Mouse (Mus musculus) small intestine, adult 2 months (tissue): ENCODE measurements around the gene Dpep3.

Experiments used
- CTCF ChIP-seq: fragments of 200-500 bp; IDR thresholded peaks from 2 replicates; pipeline ENCODE4 v1.5.1; 2012; ENCODE audit warnings: low read depth, mild to moderate bottlenecking, control low read depth, inconsistent platforms, low read length, moderate library complexity, mixed read lengths; ENCODE audit not compliant: insufficient replicate concordance, insufficient read length; ENCODE audit errors: extremely low read depth
- POLR2A ChIP-seq: fragments of 200-500 bp; IDR thresholded peaks from 2 replicates; pipeline ENCODE4 v1.6.1; 2012; ENCODE audit warnings: low read depth, mild to moderate bottlenecking, control low read depth, inconsistent platforms, low read length, moderate library complexity

DNA sequence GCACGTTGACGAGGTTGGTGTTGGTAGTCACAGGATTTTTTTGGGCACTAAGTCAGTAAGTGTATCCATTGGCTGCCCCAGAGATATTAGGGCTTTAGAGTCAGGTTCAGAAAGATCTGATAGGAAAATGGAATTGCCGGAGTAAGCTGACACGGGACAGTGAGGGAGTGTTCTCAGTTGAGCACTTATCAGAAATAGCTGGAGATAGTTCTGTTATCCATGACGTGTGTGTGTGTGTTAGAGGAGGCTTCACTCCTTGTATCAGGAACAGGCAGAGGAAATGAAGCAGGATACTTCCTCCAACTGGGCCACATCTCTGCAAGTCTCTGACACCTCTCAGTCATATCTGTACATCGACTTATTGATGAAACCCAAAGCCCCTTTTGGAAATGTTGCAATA lies 37.1 kb upstream of the Dpep3 start:
- TF ChIP-seq CTCF (no peak), POLR2A (no peak)
